Mouse (Mus musculus): Measurements from ENCODE around the gene Habp2.

The Habp2 gene

DNA sequence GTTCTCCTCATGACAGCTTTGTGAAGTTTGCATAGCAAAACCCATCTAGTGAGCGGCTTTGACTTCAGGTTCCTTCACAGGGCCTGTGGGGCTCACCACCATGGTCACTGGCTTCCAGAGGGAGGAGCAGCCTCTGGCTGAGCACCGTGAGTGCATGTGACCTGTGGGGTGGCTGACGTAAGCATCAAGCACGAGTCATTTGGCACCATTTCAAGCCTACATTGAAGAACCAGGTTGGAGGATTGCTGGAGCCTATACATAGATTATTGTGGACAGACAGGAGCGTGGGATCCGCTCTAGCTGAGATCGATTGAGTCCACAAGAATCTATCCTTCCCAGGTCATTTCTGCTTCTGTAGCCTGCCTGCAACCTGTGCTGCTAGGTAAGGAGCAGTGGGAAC lies at the start of gene Habp2:
Habp2 (plus strand) TSS at position 272 of the 400 bp plus-strand sequence.
- no peak for DNase-seq (ENCODE audit: low read depth, low spot score)

DNA sequence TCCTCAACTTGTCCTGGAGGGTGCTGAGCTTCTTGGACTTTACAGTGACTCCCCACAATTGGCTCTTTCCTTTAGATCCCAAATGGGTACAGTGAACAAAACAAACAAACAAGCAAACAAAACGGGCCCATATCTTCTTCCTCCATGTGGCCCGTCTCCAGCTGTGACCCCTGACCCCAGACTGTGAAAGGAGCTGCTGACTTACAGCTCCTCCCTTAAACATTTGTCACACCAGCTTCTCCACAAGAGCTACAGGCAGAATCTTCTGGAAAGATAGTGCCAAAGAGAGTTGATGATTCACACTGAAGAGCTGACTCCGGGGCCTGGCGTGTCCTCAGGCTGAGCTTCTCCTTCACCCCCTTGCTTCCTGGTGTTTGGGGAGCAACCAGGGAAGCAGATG lies 48.4 kb upstream of the Habp2 start:
- no peak for DNase-seq (ENCODE audit: low read depth, low spot score)

DNA sequence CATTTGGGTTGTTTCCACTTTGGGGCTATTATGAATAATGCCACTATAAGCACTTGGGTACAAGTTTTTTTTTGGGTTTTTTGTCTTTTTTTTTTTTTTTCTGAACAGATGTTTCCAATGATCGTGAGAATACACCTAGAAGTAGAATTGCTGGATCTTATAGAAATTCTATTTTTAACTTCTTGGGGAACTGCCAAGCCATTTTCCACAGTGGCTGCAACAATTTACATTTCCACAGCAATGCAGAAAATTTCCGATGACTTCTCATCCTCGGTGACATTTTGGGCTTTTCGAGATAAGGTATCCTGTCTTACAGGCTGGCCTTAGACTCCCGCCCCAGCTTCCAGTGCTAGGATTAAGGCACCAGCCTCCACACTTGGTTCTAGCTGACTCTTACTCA lies 41.7 kb upstream of the Habp2 start:
- DNase-seq (ENCODE audit: low read depth, low spot score), result no peak

DNA sequence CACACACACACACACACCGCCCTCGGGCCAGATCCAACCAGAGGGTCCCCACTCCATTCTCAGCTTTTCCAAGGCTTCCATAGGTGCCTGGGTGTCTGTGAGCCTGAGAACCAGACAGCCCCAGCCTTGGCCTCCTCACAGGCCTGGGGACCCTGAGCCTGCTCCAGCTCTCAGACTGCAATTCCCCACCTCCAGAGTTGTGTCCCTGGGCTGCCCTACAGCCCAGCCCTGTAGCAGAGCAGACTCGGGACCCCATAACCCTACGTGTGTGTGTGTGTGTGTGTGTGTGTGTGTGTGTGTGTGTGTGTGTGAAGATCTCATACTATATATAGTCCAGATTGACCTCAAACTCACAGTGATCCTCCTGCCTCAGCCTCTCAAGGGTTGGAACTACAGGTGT lies 34.1 kb upstream of the Habp2 start:
- DNase-seq (ENCODE audit: low read depth, low spot score), result no peak

DNA sequence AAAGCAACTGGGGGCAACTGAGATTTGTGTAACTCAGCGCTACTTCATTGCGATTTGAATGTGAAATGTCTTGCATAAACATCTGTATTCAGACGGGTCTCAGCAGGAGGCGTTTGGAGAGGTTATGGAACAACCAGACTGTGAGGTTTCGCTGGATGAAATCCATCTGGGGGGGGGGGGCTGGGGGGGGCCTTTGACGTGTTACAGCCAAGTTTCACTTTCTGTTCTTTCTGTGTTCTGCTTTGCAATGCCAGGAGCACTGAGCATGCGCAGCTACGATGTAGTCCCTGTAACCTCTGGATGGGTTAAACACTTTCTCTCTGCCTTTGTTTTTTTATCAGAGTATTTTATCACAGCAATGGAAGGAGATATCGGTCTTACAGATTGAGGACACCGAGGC lies 33.7 kb upstream of the Habp2 start:
- DNase-seq (ENCODE audit: low read depth, low spot score), result no peak

DNA sequence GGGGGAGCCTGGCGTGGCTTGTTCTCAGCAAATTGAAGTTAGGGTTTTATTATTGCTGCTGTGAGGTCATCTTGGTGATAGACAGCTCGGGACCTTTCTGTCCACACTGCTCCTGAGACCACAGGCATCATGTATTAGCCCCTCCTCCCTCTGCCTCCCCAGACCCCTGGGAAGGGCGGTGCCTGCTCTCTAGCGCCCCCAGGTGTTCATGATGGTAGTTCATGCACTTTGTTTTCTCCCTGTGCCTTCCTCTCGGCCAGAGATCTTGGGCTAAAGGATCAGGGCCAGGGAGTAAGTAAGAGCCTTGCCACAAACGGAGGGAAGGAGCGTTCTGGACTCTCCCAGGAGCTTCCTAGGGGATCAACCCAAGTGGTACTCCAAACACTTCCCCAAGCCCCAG lies 32.2 kb upstream of the Habp2 start:
- peak; percentile 50 for DNase-seq (ENCODE audit: low read depth, low spot score)

DNA sequence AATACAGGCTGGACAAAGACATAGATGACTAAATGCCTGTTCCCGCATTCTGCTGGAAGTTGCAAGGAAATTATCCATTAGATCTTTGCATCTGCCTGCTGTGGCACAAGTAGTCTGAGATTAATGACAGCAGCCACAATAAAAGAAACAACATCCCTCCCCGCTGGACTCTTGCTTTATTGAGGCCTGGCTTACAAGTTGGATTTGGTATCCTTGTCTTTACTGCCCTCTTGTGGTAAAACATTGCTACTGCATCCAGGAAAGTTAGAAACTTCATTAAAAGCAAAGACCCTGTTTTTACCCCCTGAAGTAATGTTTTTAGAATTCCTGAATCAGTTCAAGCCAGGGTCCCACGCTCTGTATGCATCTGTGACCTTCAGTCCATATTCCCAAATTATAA lies 31.4 kb upstream of the Habp2 start:
- DNase-seq (ENCODE audit: low read depth, low spot score), result peak; percentile 70

DNA sequence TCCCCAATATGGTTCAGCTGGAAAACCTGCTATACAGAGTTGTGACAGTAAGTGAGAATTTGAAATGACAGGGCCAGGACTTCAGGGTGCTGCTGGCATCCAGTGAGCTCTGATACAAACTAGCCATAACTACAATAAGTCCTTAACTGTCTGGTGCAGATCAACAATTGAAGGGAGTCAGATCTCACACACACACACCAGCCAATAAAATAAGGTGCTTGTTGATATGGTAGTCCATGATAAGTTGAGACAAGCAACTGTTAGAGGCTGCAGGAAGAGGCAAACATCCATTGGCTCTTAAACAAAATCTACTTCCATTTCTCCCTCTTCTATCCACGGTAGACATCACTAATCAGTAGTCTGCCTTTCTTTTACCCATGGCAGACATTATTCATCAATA lies 30.7 kb upstream of the Habp2 start:
- no peak for DNase-seq (ENCODE audit: low read depth, low spot score)

DNA sequence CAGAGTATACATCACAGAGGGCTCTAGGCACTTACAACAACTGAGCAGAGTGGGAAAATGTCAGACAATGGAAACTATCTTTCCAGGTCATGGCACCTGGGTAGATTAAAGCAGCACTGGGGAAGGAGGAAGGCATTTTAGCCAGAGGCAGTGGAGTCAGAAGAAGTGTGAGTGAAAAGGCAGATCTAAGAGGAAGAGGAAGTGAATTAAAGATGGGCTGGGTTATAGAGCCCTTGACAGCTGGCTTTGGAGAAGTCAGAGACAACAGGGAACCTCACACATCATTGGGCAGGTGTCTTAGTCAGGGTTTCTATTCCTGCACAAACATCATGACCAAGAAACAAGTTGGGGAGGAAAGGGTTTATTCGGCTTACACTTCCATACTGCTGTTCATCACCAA lies 30.2 kb upstream of the Habp2 start:
- DNase-seq (ENCODE audit: low read depth, low spot score), result no peak

DNA sequence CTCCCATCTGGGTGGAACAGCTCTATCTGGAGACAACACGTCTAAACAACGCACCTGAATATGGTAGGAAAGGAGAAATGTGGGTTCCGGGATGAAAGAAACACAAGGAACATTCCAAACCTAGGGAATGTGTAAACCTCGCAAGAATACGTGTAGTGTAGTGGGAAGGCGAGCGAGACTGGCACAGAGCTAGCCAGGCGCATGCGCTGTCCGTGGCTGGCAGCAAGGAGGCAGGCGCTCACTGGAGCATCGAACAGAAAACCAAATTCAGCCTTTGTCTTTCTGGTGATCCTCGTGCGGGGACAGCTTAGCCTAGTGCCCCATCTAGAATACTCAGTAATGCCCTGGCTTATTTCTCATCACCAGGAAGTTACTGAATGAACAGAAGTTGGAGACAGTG lies 23.2 kb upstream of the Habp2 start:
- no peak for DNase-seq (ENCODE audit: low read depth, low spot score)

DNA sequence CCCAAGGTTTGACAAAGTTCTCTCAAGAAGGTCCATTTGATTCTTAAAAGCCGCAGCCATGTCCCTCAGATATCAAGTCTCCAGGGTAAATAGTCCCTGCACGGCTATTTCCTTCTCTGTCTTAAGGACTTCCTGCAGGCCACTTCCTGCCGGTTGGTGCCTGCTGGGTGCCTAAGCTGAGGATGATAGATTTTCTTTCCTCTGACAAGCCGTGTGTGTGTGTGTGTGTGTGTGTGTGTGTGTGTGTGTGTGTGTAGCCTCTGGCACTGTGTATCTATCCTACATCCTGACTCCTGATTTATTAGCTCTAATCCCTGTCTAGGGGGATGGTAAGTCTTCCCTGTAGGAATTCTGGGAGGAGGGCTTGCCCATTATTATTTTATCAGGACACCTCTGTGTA lies 22.8 kb upstream of the Habp2 start:
- no peak for DNase-seq (ENCODE audit: low read depth, low spot score)

DNA sequence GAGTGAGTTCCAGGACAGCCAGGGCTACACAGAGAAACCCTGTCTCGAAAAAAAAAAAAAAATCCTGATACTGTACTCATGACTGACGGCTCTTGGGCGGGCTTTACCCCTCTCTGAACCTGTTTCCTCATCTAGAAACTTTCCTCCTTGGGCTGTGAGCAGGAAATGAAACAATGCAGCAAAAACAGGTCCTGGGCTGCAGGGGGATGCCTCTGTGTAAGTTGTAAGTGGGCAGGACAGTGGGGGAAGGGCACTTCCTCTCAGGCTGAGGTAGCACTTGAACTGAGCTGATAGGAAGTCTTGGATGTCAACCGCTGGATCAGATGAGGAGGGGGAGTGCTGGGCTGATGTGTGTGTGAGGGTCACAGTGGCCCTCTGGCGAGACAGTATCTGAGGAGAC lies 21.8 kb upstream of the Habp2 start:
- no peak for DNase-seq (ENCODE audit: low read depth, low spot score)

DNA sequence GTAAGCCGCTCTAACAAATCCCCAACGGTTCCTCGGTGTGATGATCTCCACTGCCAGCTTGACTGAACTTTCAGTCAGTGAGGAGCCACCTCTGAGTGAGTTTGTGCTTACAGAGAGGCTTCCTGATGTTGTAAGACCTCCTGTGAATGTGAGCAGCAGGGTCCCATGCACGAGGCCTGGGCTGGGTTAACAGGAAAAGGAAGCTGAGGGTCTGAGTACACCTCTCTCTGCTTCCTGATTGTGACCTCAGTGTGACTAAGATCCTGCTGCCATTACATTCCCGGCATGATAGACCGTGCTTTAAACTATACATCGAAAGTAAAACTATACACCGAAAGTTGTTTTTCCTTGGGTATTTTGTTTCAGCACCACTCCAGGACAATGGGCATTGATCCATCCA lies 14.9 kb upstream of the Habp2 start:
- no peak for DNase-seq (ENCODE audit: low read depth, low spot score)

DNA sequence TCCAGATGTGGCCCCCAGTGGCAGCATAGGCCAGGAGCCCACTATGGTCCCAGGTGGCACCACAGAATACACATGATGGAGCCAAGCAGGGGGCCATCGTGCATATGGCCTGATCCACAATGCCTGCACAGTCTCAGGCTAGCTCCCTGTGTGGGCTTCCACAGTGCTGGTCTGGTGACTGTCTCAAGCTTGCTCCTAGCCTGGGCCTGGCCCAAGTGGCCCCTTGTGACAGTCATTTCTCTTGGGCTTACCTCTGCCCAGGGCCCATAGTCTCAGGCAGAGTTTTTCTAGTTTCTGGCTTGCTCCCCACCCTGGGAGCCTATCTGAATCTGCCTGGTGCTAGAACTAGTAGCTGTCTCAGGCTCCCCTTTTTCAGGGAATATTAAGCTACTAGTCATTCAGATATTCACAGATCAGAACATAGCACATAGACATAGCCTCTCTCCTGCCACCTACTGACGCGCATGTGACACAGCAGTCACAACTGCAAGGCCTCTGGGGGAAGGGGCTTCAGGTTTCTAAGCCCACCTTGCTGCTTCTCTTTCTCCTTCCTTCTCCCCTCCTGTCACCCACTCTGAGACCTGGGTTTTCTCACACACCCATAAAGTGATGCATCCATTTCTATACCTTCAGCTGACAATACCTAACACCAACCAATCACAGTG lies 9.7 kb upstream of the Habp2 start:
- DNase-seq (ENCODE audit: low read depth, low spot score), result no peak

DNA sequence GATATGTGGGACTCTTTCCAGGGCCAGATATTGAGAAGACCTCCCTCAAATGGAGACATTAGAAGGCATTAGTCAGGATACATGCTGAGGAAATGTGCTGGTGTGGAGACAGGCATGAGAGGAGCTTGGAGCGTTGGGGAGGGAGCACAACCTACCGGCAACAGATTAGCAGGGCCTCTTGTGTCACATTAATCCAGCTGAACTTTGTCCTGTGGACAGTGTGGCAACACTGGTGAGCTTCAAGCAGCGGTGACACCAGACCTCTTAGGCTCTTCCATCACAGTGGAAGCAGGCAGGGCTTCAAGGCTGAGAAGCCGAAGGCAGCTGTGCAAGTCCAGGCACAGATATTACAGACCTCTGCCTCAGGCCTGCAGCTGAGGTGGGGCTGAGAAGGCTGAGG lies 9.0 kb upstream of the Habp2 start:
- DNase-seq (ENCODE audit: low read depth, low spot score), result no peak

DNA sequence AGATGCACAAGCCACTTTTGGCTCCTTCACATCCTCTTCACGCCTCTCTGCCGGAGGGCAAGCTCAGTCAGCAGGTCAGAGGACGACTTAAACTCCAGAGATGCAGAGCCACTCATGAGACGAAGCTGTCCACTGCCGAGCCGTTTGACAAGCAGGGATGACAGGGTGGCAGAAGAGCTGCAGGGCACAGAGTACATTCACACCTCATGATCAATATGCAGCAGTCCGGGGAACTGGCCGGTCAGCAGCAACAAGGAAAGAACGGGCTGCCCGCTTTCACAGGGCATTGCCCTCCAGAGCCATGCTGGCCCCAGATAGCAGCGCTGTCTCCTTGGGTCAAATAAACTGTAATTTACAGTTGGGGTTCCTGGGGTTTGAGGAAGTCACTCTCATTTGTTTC lies 8.6 kb upstream of the Habp2 start:
- no peak for DNase-seq (ENCODE audit: low read depth, low spot score)

DNA sequence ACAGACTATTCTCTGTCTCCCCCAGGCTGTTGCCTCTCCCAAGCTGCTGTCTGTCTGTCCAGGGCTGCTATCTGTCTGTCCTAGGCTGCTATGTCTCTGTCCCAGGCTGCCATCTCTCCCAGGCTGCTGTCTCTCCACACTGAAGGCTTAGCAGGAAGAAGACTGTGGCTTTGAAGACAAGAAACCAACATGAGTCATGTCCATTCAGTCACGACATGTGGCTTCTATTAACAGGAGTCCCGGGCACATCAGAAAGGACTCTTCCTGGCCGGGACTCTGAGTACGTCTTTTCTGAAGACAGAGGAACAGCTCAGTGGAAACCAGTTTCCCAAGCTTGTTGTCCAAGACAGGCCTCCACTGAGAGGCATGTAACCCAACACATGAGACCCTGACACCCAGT lies 1.7 kb upstream of the Habp2 start:
- no peak for DNase-seq (ENCODE audit: low read depth, low spot score)

DNA sequence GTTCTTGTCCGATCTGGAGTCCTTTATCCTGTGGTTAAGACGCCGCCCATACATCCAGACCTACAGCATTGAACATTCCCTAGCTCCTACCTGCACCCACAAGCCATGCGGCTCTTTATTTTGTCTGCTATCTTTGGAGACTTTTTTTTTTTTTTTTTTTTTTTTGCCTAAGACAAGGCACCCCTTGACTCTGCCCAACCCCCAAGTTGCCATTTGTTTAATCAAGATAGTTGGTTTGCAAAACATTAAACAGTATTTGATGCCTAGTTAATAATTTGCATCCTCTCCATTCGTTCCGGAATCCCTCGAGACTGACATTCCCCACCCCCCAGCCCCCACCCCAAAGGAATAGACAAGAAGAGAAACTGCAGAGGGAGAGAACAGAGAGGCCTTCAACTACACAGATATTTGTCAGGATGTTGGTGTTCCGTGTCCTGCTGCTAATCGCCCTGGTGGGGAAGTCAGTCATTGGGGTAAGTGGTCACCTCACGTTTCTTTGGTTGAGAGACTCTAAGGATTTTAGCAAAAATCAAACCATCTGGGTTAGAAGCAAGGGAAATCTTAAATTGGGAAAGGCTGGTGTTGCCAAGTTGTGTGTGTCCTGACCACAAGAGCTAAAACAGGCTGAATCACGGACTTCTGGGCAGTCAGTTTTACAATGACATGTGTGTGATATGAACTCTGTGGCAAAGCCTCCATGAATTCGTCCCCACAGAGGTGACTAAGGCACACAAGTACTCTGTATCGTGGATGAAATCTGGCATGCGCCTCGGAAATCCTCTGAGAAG lies 837 bp downstream of the Habp2 start:
- no peak for DNase-seq (ENCODE audit: low read depth, low spot score)

DNA sequence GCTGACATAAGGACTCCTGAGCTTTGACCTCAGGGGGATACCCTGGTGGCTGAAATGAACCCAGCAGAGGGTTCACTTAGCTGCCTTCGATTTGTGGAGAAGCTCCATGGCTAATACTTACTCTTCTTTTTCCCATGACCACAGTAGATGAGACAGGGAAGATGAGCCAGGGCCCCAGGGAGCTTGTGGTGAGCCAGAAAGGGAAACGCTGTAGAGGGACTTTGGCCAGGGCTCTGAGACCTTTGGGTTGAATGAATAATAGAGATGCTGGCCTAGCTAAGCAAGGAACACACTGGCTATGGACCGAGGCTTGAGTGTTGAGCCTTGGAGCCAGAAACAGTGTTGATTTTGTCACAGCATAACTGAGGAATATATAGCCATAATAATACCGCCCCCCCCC lies 1.5 kb downstream of the Habp2 start:
- DNase-seq (ENCODE audit: low read depth, low spot score), result no peak

DNA sequence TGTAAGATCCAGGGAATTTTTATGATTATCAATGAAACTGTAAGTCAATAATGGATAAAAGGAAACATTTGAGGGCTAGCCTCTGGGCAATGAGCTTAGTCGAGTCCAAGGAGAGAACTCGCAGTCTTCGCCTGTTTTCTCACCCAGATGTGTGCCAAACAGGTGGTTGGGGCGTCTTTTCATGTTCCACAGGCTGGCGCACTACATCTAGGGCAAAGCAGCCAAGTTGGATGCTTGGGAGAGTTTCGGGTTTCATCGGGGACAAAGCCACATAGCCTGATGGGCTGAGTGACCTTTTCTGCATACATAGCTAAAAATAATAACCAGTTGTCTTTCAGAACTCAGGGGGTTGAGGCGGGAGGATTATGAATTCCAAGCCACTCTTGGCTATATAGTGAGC lies 2.7 kb downstream of the Habp2 start:
- DNase-seq (ENCODE audit: low read depth, low spot score), result no peak

DNA sequence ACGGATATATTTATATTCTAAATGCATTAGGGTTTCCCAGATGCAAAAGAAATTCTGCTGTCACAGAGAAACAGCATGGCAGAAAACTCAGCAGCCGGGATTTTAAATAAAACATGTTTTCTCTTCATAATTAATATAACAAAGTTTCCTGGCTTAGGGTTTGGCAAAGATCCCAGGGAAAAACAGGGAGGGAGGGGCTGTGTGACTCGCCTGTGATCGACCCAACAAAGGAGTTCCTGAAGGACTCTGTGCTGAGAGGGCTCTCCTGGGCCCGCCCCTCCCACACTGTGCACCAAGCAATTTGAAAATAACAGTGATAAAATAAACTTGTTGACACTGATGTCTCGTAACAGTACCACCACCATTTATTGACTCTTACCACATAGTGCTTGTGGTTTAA lies 5.0 kb downstream of the Habp2 start:
- no peak for DNase-seq (ENCODE audit: low read depth, low spot score)

DNA sequence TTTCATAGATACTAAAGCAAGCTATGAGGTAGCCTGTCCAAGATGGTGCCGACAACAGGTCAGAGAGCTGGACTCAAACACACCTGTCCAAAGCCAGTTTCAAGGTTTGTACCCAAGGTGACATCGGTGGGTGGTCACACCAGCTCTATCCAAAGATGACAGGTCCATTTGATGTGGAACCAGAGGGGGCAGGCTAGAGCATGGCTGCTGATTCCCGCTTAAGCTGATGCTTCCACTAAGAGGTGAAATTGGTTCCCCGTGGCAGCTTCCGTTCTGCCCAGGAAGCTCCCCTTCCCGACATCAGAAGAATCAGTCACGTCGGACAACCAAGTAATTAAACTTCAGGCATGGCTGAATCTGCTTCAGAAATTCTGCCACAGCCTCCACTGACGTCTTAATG lies 5.4 kb downstream of the Habp2 start:
- DNase-seq (ENCODE audit: low read depth, low spot score), result no peak

DNA sequence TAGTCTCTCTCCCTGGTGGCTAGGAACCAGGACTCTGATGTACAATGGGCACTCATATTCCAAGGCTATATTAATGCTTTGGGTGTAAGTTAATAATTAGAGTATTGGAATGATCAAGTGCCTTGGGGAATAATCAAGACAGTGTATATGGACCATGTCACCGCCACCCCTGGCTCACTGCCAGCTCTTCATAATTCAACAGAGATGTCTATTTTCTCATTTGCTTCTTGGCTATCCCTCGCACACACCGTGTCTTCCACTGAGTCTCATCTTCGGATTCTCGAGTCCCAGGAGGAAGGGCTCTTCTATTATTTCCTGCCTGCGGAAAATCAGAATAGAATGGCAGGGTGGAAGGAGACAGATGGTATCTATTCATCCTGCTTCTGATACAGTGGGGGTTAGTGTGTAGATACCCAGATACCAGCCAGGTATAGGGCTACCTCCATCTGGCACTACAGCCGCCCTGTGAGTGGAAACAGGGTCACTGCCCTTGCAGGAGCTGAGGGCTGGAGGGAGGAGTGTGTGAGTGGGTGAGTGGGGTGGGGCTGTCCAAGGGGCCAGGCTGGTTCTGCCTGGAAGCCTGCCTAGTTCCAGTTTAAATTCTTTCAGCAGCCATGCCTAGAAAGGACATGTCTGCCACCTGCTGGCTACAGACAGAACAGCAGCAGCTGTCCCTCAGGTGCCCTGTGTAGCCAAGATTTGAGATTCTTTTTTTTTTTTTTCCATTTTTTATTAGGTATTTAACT lies 7.9 kb downstream of the Habp2 start:
- DNase-seq (ENCODE audit: low read depth, low spot score), result peak; percentile 71
